Mouse (Mus musculus) brown adipose tissue, adult 24 weeks (tissue): ENCODE data around the gene 1700025G04Rik. TPM values are rescaled to one million over a fixed set of nuclear protein-coding genes. Genes with fewer than 3 reads are reported as not detected.
A peak's percentile ranks its signal among the peaks of the same experiment; 100 is the strongest.
"Not testable (repeated sequence)": the region's sequence is repeated elsewhere in the genome, so short reads cannot be mapped to it uniquely, and the experiment has no call there.

Experiments used
- H3K27ac ChIP-seq: fragments of 200-500 bp; replicated peaks from 2 replicates; pipeline ENCODE4 v1.5.1; 2012; ENCODE audit warnings: low read depth, mild to moderate bottlenecking, low read length
- H3K4me1 ChIP-seq: fragments of 200-500 bp; 2 replicates; pipeline ENCODE4 v1.6.1; 2012; ENCODE audit warnings: low read length, mixed read lengths; ENCODE audit not compliant: control insufficient read depth, insufficient read depth, insufficient read length
- H3K4me3 ChIP-seq: fragments of 200-500 bp; 2 replicates; pipeline ENCODE4 v1.5.1; 2012; ENCODE audit warnings: low read depth, mild to moderate bottlenecking, low read length, moderate library complexity; ENCODE audit not compliant: insufficient read depth
- polyA plus RNA-seq: library from polyadenylated mRNA; stranded (reverse); fragments of >200 nt; gene quantifications from 2 replicates; pipeline ENCODE4 v1.2.4, GENCODE M21; 2012; ENCODE audit not compliant: missing spikeins, insufficient read depth, insufficient read length

Gene 1700025G04Rik
- polyA plus RNA-seq, 1 experiment: 4.4 TPM

GRCm38 (mm10) chr1:151848286-151848685 is 241.6 kb downstream of the 1700025G04Rik start:
- no peak overlapping the region for H3K27ac ChIP-seq
- H3K4me1 ChIP-seq: no peaks in the 10 kb centered on the region
- H3K4me3 ChIP-seq: no peak overlapping the region

- Histone ChIP-seq H3K4me1 (no peaks in the 10 kb centered on the region), H3K27ac (no peak overlapping the region), H3K4me3 (no peak overlapping the region)
These were observed 243.8 kb downstream of the 1700025G04Rik start for GRCm38 (mm10) chr1:151845926-151846782.

- Histone ChIP-seq H3K27ac (no peak overlapping the region), H3K4me3 (no peak overlapping the region), H3K4me1 (no peaks in the 10 kb centered on the region)
These were observed 244.6 kb downstream of the 1700025G04Rik start for GRCm38 (mm10) chr1:151845252-151845832.

- not testable (repeated sequence) for H3K4me3 ChIP-seq, H3K27ac ChIP-seq, H3K4me1 ChIP-seq
These were observed 249.6 kb downstream of the 1700025G04Rik start for GRCm38 (mm10) chr1:151840345-151840744.

GRCm38 (mm10) chr1:151835261-151835660 is 254.7 kb downstream of the 1700025G04Rik start:
- Histone ChIP-seq H3K4me3 (no peak overlapping the region), H3K4me1 (no peaks in the 10 kb centered on the region), H3K27ac (no peak overlapping the region)

- Histone ChIP-seq H3K4me3 (no peak overlapping the region), H3K4me1 (no peaks in the 10 kb centered on the region), H3K27ac (no peak overlapping the region)
These were observed 258.1 kb downstream of the 1700025G04Rik start for GRCm38 (mm10) chr1:151831791-151832190.

- Histone ChIP-seq H3K27ac (0 out of 2 replicates have a peak overlapping the region, but pooled peaks have one; percentile 25), H3K4me1 (no peaks in the 10 kb centered on the region), H3K4me3 (no peak overlapping the region)
These were observed 264.9 kb downstream of the 1700025G04Rik start for GRCm38 (mm10) chr1:151825065-151825464.

- no peak overlapping the region for H3K4me3 ChIP-seq
- H3K4me1 ChIP-seq: no peaks in the 10 kb centered on the region
- no peak overlapping the region for H3K27ac ChIP-seq
These were observed 269.5 kb downstream of the 1700025G04Rik start for GRCm38 (mm10) chr1:151820457-151820856.

GRCm38 (mm10) chr1:151819190-151819589 is 270.7 kb downstream of the 1700025G04Rik start:
- no peak overlapping the region for H3K27ac ChIP-seq
- no peak overlapping the region for H3K4me3 ChIP-seq
- no peaks in the 10 kb centered on the region for H3K4me1 ChIP-seq

- no peaks in the 10 kb centered on the region for H3K4me1 ChIP-seq
- H3K27ac ChIP-seq: no peak overlapping the region
- no peak overlapping the region for H3K4me3 ChIP-seq
These were observed 273.9 kb downstream of the 1700025G04Rik start for GRCm38 (mm10) chr1:151816051-151816450.

- H3K27ac ChIP-seq: no peak overlapping the region
- no peak overlapping the region for H3K4me3 ChIP-seq
- no peaks in the 10 kb centered on the region for H3K4me1 ChIP-seq
These were observed 277.8 kb downstream of the 1700025G04Rik start for GRCm38 (mm10) chr1:151812004-151812712.

GRCm38 (mm10) chr1:151811456-151811855 is 278.5 kb downstream of the 1700025G04Rik start:
- Histone ChIP-seq H3K27ac (no peak overlapping the region), H3K4me1 (no peaks in the 10 kb centered on the region), H3K4me3 (no peak overlapping the region)

GRCm38 (mm10) chr1:151810628-151811421 is 279.1 kb downstream of the 1700025G04Rik start:
- no peak overlapping the region for H3K27ac ChIP-seq
- H3K4me1 ChIP-seq: no peaks in the 10 kb centered on the region
- no peak overlapping the region for H3K4me3 ChIP-seq

GRCm38 (mm10) chr1:151807286-151807685 is 282.6 kb downstream of the 1700025G04Rik start:
- H3K4me1 ChIP-seq: no peaks in the 10 kb centered on the region
- H3K27ac ChIP-seq: no peak overlapping the region
- no peak overlapping the region for H3K4me3 ChIP-seq

- not testable (repeated sequence) for H3K4me3 ChIP-seq, H3K4me1 ChIP-seq, H3K27ac ChIP-seq
These were observed 287.1 kb downstream of the 1700025G04Rik start for GRCm38 (mm10) chr1:151802795-151803194.
